Mouse (Mus musculus) bone marrow, adult 2 months (tissue): ENCODE results near the gene Cd82. TPM values are rescaled to one million over a fixed set of nuclear protein-coding genes. Genes with fewer than 3 reads are reported as not detected.

Experiments used
- H3K27ac ChIP-seq: fragments of 200-500 bp; 2 replicates; pipeline ENCODE4 v1.5.1; 2012; ENCODE audit warnings: low read depth, mild to moderate bottlenecking, control low read depth, inconsistent platforms, low read length; ENCODE audit not compliant: control insufficient read depth, poor library complexity, insufficient read depth
- H3K4me1 ChIP-seq: fragments of 200-500 bp; 2 replicates; pipeline ENCODE4 v1.6.1; 2011; ENCODE audit warnings: low read length; ENCODE audit not compliant: control insufficient read depth, insufficient read depth
- H3K4me3 ChIP-seq: fragments of 200-500 bp; replicated peaks from 2 replicates; pipeline ENCODE3; 2011; ENCODE audit warnings: mild to moderate bottlenecking, low read depth, low read length, control low read depth; ENCODE audit not compliant: control insufficient read depth
- CTCF ChIP-seq: fragments of 200-500 bp; IDR thresholded peaks from 2 replicates; pipeline ENCODE4 v1.5.1; 2011; ENCODE audit warnings: low read length, control low read depth; ENCODE audit not compliant: control insufficient read depth, insufficient read depth
- POLR2A ChIP-seq: fragments of 200-500 bp; IDR thresholded peaks from 2 replicates; pipeline ENCODE4 v1.6.1; 2011; ENCODE audit warnings: low read depth, mild to moderate bottlenecking, control low read depth, low read length, borderline replicate concordance; ENCODE audit not compliant: control insufficient read depth
- WGBS: fragments of 180-500 bp; shearing (Covaris S2); methylation state at CpG from one replicate; pipeline ENCODE4 v1.1.7; 2018; 5-methylcytosine and 5-hydroxymethylcytosine counted together
- polyA plus RNA-seq: library from polyadenylated mRNA; stranded (reverse); fragments of >200 nt; gene quantifications from 2 replicates; pipeline ENCODE4 v1.2.4, GENCODE M21; 2011; ENCODE audit warnings: low replicate concordance; ENCODE audit not compliant: missing spikeins, insufficient read depth, insufficient read length

The Cd82 gene
- polyA plus RNA-seq, 1 experiment = 111 TPM

DNA sequence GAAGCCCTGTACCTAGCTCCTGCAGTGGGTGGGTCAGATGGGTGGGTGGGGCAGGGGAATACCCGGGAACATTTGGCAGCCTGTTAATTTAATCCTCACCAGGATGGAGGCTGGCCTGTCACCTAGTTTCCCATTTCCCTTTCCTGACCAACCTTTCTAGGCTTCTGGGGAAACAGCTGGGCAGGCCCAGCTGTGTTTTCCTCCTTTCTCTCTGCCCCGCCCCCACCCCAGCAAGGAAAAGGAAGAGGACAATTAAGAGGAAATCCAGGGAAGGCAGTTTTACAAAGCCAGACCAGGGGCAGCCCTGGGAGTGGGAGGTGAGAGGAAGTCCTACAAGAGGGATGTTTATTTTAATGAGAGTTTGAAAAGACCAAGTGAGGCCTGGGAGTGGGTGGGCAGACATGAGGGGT, 82.3 kb downstream of the Cd82 start:
- no peak for TF ChIP-seq CTCF
- TF ChIP-seq POLR2A = no peak
- 41% methylated on average over 2 of the region's 2 CpGs for WGBS
- H3K27ac ChIP-seq = no peak overlapping the region
- no peaks in the 10 kb centered on the region for H3K4me1 ChIP-seq
- no peak overlapping the region for H3K4me3 ChIP-seq

DNA sequence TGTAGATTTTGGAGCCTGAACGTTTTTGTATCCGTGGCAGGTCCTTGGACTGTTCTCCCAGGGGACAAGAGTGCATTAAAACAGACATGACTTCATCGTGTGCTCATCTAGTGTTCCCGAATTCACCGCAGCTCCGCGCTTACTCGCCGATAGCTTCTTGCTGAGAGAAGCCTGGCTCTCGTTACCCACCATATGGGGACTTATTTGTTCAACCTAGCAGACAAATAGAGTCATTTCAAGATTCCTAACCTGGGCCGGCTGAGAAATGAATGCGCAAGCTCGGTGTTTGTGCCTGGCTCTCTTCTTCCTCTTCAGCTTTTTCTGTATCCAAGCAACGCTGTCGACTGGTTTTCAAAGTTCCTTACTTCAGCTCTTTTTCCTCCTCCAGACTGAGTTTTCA, 85.1 kb downstream of the Cd82 start:
- no peak overlapping the region for H3K4me3 ChIP-seq
- 64% methylated on average over 15 of the region's 15 CpGs for WGBS
- H3K27ac ChIP-seq = no peak overlapping the region
- TF ChIP-seq POLR2A = no peak
- no peak for TF ChIP-seq CTCF
- H3K4me1 ChIP-seq = no peaks in the 10 kb centered on the region

DNA sequence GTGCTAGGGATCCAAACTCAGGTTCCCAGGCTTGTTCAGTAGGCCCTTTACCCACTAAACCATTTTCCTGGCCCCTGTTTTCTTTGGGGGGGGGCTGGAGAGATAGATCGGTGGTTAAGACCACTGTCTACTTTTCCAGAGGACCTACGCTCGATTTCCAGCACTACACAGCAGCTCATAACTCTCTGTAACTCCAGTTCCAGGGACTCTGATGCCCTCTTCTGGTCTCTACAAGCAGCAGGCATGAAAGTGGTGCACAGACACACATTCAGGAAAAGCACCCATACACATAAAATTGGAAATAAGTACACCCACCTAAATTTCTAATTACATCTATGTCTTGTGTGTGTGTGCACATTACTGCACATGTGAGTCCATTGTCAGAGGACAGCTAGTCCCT, 85.8 kb downstream of the Cd82 start:
- Histone ChIP-seq H3K27ac (no peak overlapping the region), H3K4me3 (no peak overlapping the region), H3K4me1 (no peaks in the 10 kb centered on the region)
- WGBS = 84% methylated on average over 3 of the region's 3 CpGs
- TF ChIP-seq POLR2A (no peak), CTCF (no peak)

GRCm38 (mm10) chr2:93372872-93373271, 90.1 kb downstream of the Cd82 start:
- H3K27ac ChIP-seq = no peak overlapping the region
- H3K4me3 ChIP-seq = no peak overlapping the region
- TF ChIP-seq CTCF = no peak
- TF ChIP-seq POLR2A = no peak
- WGBS = 84% methylated on average over 10 of the region's 10 CpGs
- no peaks in the 10 kb centered on the region for H3K4me1 ChIP-seq

- Histone ChIP-seq H3K4me1 (no peaks in the 10 kb centered on the region), H3K4me3 (no peak overlapping the region), H3K27ac (no peak overlapping the region)
- 62% methylated on average over 6 of the region's 6 CpGs for WGBS
- TF ChIP-seq CTCF (no peak), POLR2A (no peak)
Measured at GRCm38 (mm10) chr2:93372097-93372571, 90.8 kb downstream of the Cd82 start.

Other genes starting within 250 kb of the Cd82 start
- 0.52 and 0.84 TPM in 2 replicates for gene Tspan18, start 128.6 kb downstream of the Cd82 start, polyA plus RNA-seq
- gene Gm10803, start 97.4 kb upstream of the Cd82 start, polyA plus RNA-seq = not detected in 2 replicates
- 0.18 and 0.32 TPM in 2 replicates for gene Alx4, start 179.2 kb upstream of the Cd82 start, polyA plus RNA-seq